Mouse (Mus musculus): ENCODE data around the gene Wwox. TPM values are rescaled to one million over a fixed set of nuclear protein-coding genes. Genes with fewer than 3 reads are reported as not detected.

The Wwox gene
- total RNA-seq, 1 experiment = 12.5 TPM

GRCm38 (mm10) chr8:114783321-114783720 lies 343.9 kb downstream of the Wwox start:
- Histone ChIP-seq H3K9me3 (ENCODE audit: control insufficient read depth, insufficient read depth, low read depth, low read length) (no peaks in the 10 kb centered on the region), H3K9ac (ENCODE audit: insufficient read depth, low read depth, low read length, poor library complexity, severe bottlenecking) (no peak overlapping the region), H3K36me3 (ENCODE audit: control insufficient read depth, insufficient read depth, low read length, poor library complexity, severe bottlenecking) (no peaks in the 10 kb centered on the region), H3K4me1 (ENCODE audit: control insufficient read depth in 2 of 2, insufficient read depth in 2 of 2, low read length in 2 of 2, poor library complexity in 1 of 2) (no peaks in the 10 kb centered on the region), H3K27ac (ENCODE audit: insufficient read depth, low read depth, low read length, poor library complexity, severe bottlenecking) (no peak overlapping the region), H3K4me3 (ENCODE audit: insufficient read depth in 1 of 2, low read depth in 1 of 2, low read length in 2 of 2, poor library complexity in 1 of 2, severe bottlenecking in 1 of 2) (no peak overlapping the region)
- no peak for DNase-seq (ENCODE audit: low read depth, low spot score)
- TF ChIP-seq HCFC1 (IDR thresholded peaks at IDR 0.05; ENCODE audit: borderline replicate concordance, insufficient read depth, low read length) (no peak), MAFK (IDR thresholded peaks at IDR 0.05; ENCODE audit: insufficient read depth, low read depth, low read length) (no peak), CHD2 (IDR thresholded peaks at IDR 0.05; ENCODE audit: low read depth, low read length) (no peak), ZNF384 (IDR thresholded peaks at IDR 0.05; ENCODE audit: low read depth, low read length) (no peak)
- in situ Hi-C loops (cut with MboI; ENCODE audit: low sequenced_read_pairs in 2 of 2, unreplicated experiment in 2 of 2) = no loop called here

GRCm38 (mm10) chr8:114785834-114786233 lies 346.4 kb downstream of the Wwox start:
- H3K4me3 ChIP-seq (ENCODE audit: insufficient read depth in 1 of 2, low read depth in 1 of 2, low read length in 2 of 2, poor library complexity in 1 of 2, severe bottlenecking in 1 of 2) = no peak overlapping the region
- DNase-seq (ENCODE audit: low read depth, low spot score) = no peak

GRCm38 (mm10) chr8:114789616-114790015 lies 350.2 kb downstream of the Wwox start:
- Histone ChIP-seq H3K36me3 (ENCODE audit: control insufficient read depth, insufficient read depth, low read length, poor library complexity, severe bottlenecking) (no peaks in the 10 kb centered on the region), H3K4me1 (ENCODE audit: control insufficient read depth in 2 of 2, insufficient read depth in 2 of 2, low read length in 2 of 2, poor library complexity in 1 of 2) (no peaks in the 10 kb centered on the region), H3K4me3 (ENCODE audit: insufficient read depth in 1 of 2, low read depth in 1 of 2, low read length in 2 of 2, poor library complexity in 1 of 2, severe bottlenecking in 1 of 2) (no peak overlapping the region), H3K27ac (ENCODE audit: insufficient read depth, low read depth, low read length, poor library complexity, severe bottlenecking) (no peak overlapping the region), H3K9ac (ENCODE audit: insufficient read depth, low read depth, low read length, poor library complexity, severe bottlenecking) (no peak overlapping the region), H3K9me3 (ENCODE audit: control insufficient read depth, insufficient read depth, low read depth, low read length) (no peaks in the 10 kb centered on the region)
- TF ChIP-seq ZNF384 (IDR thresholded peaks at IDR 0.05; ENCODE audit: low read depth, low read length) = no peak
- TF ChIP-seq CHD2 (IDR thresholded peaks at IDR 0.05; ENCODE audit: low read depth, low read length) = no peak
- TF ChIP-seq MAFK (IDR thresholded peaks at IDR 0.05; ENCODE audit: insufficient read depth, low read depth, low read length) = no peak
- no peak for TF ChIP-seq ZC3H11A (IDR thresholded peaks at IDR 0.05; ENCODE audit: borderline replicate concordance, low read depth, low read length)
- no peak for DNase-seq (ENCODE audit: low read depth, low spot score)
- in situ Hi-C loops (cut with MboI; ENCODE audit: low sequenced_read_pairs in 2 of 2, unreplicated experiment in 2 of 2) = no loop called here

More at GRCm38 (mm10) chr8:114785834-114786233, 346.4 kb downstream of the Wwox start:
- H3K4me1 ChIP-seq (ENCODE audit: control insufficient read depth in 2 of 2, insufficient read depth in 2 of 2, low read length in 2 of 2, poor library complexity in 1 of 2) = no peaks in the 10 kb centered on the region
- no peak overlapping the region for H3K27ac ChIP-seq (ENCODE audit: insufficient read depth, low read depth, low read length, poor library complexity, severe bottlenecking)
- no peak for TF ChIP-seq ZC3H11A (IDR thresholded peaks at IDR 0.05; ENCODE audit: borderline replicate concordance, low read depth, low read length)
- H3K36me3 ChIP-seq (ENCODE audit: control insufficient read depth, insufficient read depth, low read length, poor library complexity, severe bottlenecking) = no peaks in the 10 kb centered on the region
- H3K9me3 ChIP-seq (ENCODE audit: control insufficient read depth, insufficient read depth, low read depth, low read length) = no peaks in the 10 kb centered on the region
- in situ Hi-C loops (cut with MboI; ENCODE audit: low sequenced_read_pairs in 2 of 2, unreplicated experiment in 2 of 2) = no loop called here
- H3K9ac ChIP-seq (ENCODE audit: insufficient read depth, low read depth, low read length, poor library complexity, severe bottlenecking) = no peak overlapping the region

GRCm38 (mm10) chr8:114790754-114791153 lies 351.3 kb downstream of the Wwox start:
- no peak overlapping the region for H3K9ac ChIP-seq (ENCODE audit: insufficient read depth, low read depth, low read length, poor library complexity, severe bottlenecking)
- no peaks in the 10 kb centered on the region for H3K36me3 ChIP-seq (ENCODE audit: control insufficient read depth, insufficient read depth, low read length, poor library complexity, severe bottlenecking)
- in situ Hi-C loops (cut with MboI; ENCODE audit: low sequenced_read_pairs in 2 of 2, unreplicated experiment in 2 of 2) = no loop called here
- TF ChIP-seq HCFC1 (IDR thresholded peaks at IDR 0.05; ENCODE audit: borderline replicate concordance, insufficient read depth, low read length) (no peak), ZC3H11A (IDR thresholded peaks at IDR 0.05; ENCODE audit: borderline replicate concordance, low read depth, low read length) (no peak), CHD2 (IDR thresholded peaks at IDR 0.05; ENCODE audit: low read depth, low read length) (no peak), MAFK (IDR thresholded peaks at IDR 0.05; ENCODE audit: insufficient read depth, low read depth, low read length) (no peak)
- no peak overlapping the region for H3K4me3 ChIP-seq (ENCODE audit: insufficient read depth in 1 of 2, low read depth in 1 of 2, low read length in 2 of 2, poor library complexity in 1 of 2, severe bottlenecking in 1 of 2)
- no peak for DNase-seq (ENCODE audit: low read depth, low spot score)
- H3K9me3 ChIP-seq (ENCODE audit: control insufficient read depth, insufficient read depth, low read depth, low read length) = no peaks in the 10 kb centered on the region
- H3K27ac ChIP-seq (ENCODE audit: insufficient read depth, low read depth, low read length, poor library complexity, severe bottlenecking) = no peak overlapping the region
- H3K4me1 ChIP-seq (ENCODE audit: control insufficient read depth in 2 of 2, insufficient read depth in 2 of 2, low read length in 2 of 2, poor library complexity in 1 of 2) = no peaks in the 10 kb centered on the region

GRCm38 (mm10) chr8:114793682-114794081 lies 354.2 kb downstream of the Wwox start:
- H3K36me3 ChIP-seq (ENCODE audit: control insufficient read depth, insufficient read depth, low read length, poor library complexity, severe bottlenecking) = no peaks in the 10 kb centered on the region
- H3K4me3 ChIP-seq (ENCODE audit: insufficient read depth in 1 of 2, low read depth in 1 of 2, low read length in 2 of 2, poor library complexity in 1 of 2, severe bottlenecking in 1 of 2) = no peak overlapping the region
- in situ Hi-C loops (cut with MboI; ENCODE audit: low sequenced_read_pairs in 2 of 2, unreplicated experiment in 2 of 2) = no loop called here
- TF ChIP-seq CHD2 (IDR thresholded peaks at IDR 0.05; ENCODE audit: low read depth, low read length) = no peak
- no peak for TF ChIP-seq HCFC1 (IDR thresholded peaks at IDR 0.05; ENCODE audit: borderline replicate concordance, insufficient read depth, low read length)
- no peak for TF ChIP-seq MAFK (IDR thresholded peaks at IDR 0.05; ENCODE audit: insufficient read depth, low read depth, low read length)
- no peak for TF ChIP-seq ZC3H11A (IDR thresholded peaks at IDR 0.05; ENCODE audit: borderline replicate concordance, low read depth, low read length)
- no peak for TF ChIP-seq ZNF384 (IDR thresholded peaks at IDR 0.05; ENCODE audit: low read depth, low read length)
- H3K9ac ChIP-seq (ENCODE audit: insufficient read depth, low read depth, low read length, poor library complexity, severe bottlenecking) = no peak overlapping the region
- H3K27ac ChIP-seq (ENCODE audit: insufficient read depth, low read depth, low read length, poor library complexity, severe bottlenecking) = no peak overlapping the region
- DNase-seq (ENCODE audit: low read depth, low spot score) = no peak
- no peaks in the 10 kb centered on the region for H3K9me3 ChIP-seq (ENCODE audit: control insufficient read depth, insufficient read depth, low read depth, low read length)
- H3K4me1 ChIP-seq (ENCODE audit: control insufficient read depth in 2 of 2, insufficient read depth in 2 of 2, low read length in 2 of 2, poor library complexity in 1 of 2) = no peaks in the 10 kb centered on the region

All from ES-E14 (cell line).